Mouse (Mus musculus): Measurements from ENCODE around the gene Unk. TPM values are rescaled to one million over a fixed set of nuclear protein-coding genes. Genes with fewer than 3 reads are reported as not detected.

Unk gene
- total and polyA plus RNA-seq, 2 experiments from 2014 or later = 26.7 to 55.1 TPM

GRCm38 (mm10) chr11:116107777-116108285 lies 77.7 kb downstream of the Unk start:
- peak overlapping the region; percentile 14; the same call in 1 of the 2 replicates for H3K4me3 ChIP-seq (ENCODE audit: low read depth, low read length)
- no peak overlapping the region for H3K27ac ChIP-seq (ENCODE audit: low read depth, low read length)
- H3K36me3 ChIP-seq (ENCODE audit: insufficient read depth, low read length) = no peaks in the 10 kb centered on the region
- H3K4me2 ChIP-seq (ENCODE audit: low read depth, low read length, poor library complexity, severe bottlenecking) = peak overlapping the region; percentile 66
- no peak for TF ChIP-seq CTCF (IDR thresholded peaks at IDR 0.05)
- no peak overlapping the region for H3K9ac ChIP-seq (replicated peaks; ENCODE audit: low read length, poor library complexity, severe bottlenecking)
- H3K27me3 ChIP-seq (ENCODE audit: insufficient read depth, low read length) = peaks cover 50% of the 10 kb centered on the region
- ATAC-seq (ENCODE audit: low FRiP score) (no peak), DNase-seq (ENCODE audit: low spot score) (no peak)
- H3K9me3 ChIP-seq (ENCODE audit: low read length) = no peaks in the 10 kb centered on the region
- H3K4me1 ChIP-seq (ENCODE audit: insufficient read depth, low read length) = no peaks in the 10 kb centered on the region
- 17% methylated on average over 19 of the region's 19 CpGs for WGBS

DNA sequence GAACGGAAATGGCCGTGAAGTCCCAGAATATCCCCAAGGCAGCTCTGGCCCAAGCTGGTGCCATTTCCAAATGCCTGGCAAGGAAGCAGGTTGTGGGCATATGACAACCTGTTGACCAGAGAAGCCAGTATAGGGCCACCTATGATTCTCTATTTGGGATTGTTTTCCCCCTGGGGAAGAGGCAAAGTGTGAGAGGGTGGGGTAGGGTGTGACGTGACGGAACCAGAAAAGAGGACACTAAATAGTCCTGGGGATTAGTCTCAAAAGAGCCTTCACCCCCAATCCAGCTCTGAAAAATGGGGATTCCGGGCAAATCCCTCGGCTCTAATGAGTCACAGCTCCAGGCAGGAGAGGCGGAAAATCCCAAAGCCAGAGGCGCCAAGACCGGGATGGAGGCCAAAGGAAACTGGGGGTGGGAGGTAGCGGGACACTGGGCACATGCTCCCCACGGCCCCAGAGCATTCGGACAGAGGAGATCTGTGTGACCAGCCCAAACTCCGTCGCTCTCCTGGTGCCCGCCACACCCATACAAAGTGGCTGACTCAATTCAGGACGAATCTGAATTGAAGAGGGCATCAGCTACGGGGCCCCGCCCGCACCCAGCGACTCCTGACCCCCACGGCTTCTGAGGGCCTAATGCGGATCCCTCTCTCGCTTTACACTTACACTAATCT lies 78.5 kb downstream of the Unk start:
- H3K27ac ChIP-seq (ENCODE audit: low read depth, low read length) = no peak overlapping the region
- peak overlapping the region; percentile 41 for H3K4me3 ChIP-seq (ENCODE audit: low read depth, low read length)
- H3K4me2 ChIP-seq (ENCODE audit: low read depth, low read length, poor library complexity, severe bottlenecking) = peak overlapping the region; percentile 66
- TF ChIP-seq CTCF (IDR thresholded peaks at IDR 0.05) = no peak
- DNase-seq (ENCODE audit: low spot score) = no peak
- ATAC-seq (ENCODE audit: low FRiP score) = no peak
- no peaks in the 10 kb centered on the region for H3K36me3 ChIP-seq (ENCODE audit: insufficient read depth, low read length)
- 2% methylated on average over 16 of the region's 23 CpGs for WGBS
- H3K4me1 ChIP-seq (ENCODE audit: insufficient read depth, low read length) = no peaks in the 10 kb centered on the region
- H3K27me3 ChIP-seq (ENCODE audit: insufficient read depth, low read length) = peaks cover 50% of the 10 kb centered on the region
- no peaks in the 10 kb centered on the region for H3K9me3 ChIP-seq (ENCODE audit: low read length)
- H3K9ac ChIP-seq (replicated peaks; ENCODE audit: low read length, poor library complexity, severe bottlenecking) = no peak overlapping the region

DNA sequence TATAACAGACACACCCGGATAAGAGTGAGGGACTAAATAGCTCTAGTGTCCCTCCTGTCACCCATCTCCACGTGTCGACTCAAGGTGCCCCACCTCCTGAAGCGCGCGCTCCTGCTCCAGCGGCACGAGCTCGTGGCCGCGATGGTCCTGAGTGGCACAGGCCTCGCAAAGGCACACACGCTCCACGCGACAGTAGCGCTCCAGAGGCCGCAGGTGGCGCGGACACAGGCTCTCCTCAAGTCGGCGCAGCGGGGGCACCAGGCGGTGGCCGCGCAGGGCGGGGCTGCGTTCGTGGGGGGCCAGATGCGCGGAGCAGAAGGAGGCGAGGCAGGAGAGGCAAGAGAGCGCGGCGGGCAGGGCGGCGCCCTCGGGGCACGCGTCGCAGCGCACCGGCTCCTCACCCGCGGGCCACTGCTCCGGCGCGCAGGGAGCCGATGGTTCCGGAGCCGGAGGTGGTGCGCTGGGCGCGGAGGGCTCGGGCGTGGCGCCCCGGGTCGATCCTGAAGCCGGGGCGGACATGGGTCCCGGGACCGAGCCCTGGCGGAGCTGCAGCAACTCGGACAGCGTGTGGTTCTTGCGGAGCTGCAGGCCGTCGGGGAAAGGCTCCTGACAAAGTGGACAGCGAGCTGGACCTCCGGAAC lies 79.4 kb downstream of the Unk start:
- Histone ChIP-seq H3K4me3 (ENCODE audit: low read depth, low read length) (peak overlapping the region; percentile 41), H3K9ac (replicated peaks; ENCODE audit: low read length, poor library complexity, severe bottlenecking) (peak overlapping the region; percentile 42), H3K27ac (ENCODE audit: low read depth, low read length) (0 out of 2 replicates have a peak overlapping the region, but pooled peaks have one; percentile 12), H3K27me3 (ENCODE audit: insufficient read depth, low read length) (peaks cover 50% of the 10 kb centered on the region), H3K9me3 (ENCODE audit: low read length) (no peaks in the 10 kb centered on the region), H3K36me3 (ENCODE audit: insufficient read depth, low read length) (no peaks in the 10 kb centered on the region), H3K4me1 (ENCODE audit: insufficient read depth, low read length) (no peaks in the 10 kb centered on the region), H3K4me2 (ENCODE audit: low read depth, low read length, poor library complexity, severe bottlenecking) (peak overlapping the region; percentile 66)
- no peak for ATAC-seq (ENCODE audit: low FRiP score)
- 2% methylated on average over 64 of the region's 70 CpGs for WGBS
- DNase-seq (ENCODE audit: low spot score) = no peak
- TF ChIP-seq CTCF (IDR thresholded peaks at IDR 0.05) = no peak

- Histone ChIP-seq H3K27me3 (ENCODE audit: insufficient read depth, low read length) (peaks cover 50% of the 10 kb centered on the region), H3K4me3 (ENCODE audit: low read depth, low read length) (peak overlapping the region; percentile 41), H3K27ac (ENCODE audit: low read depth, low read length) (0 out of 2 replicates have a peak overlapping the region, but pooled peaks have one; percentile 12), H3K9ac (replicated peaks; ENCODE audit: low read length, poor library complexity, severe bottlenecking) (peak overlapping the region; percentile 42), H3K4me2 (ENCODE audit: low read depth, low read length, poor library complexity, severe bottlenecking) (peak overlapping the region; percentile 66), H3K36me3 (ENCODE audit: insufficient read depth, low read length) (no peaks in the 10 kb centered on the region), H3K9me3 (ENCODE audit: low read length) (no peaks in the 10 kb centered on the region), H3K4me1 (ENCODE audit: insufficient read depth, low read length) (no peaks in the 10 kb centered on the region)
- ATAC-seq (ENCODE audit: low FRiP score) (no peak), DNase-seq (ENCODE audit: low spot score) (no peak)
- WGBS = 2% methylated on average over 35 of the region's 35 CpGs
- no peak for TF ChIP-seq CTCF (IDR thresholded peaks at IDR 0.05)
Observed at GRCm38 (mm10) chr11:116110131-116110530, 80.0 kb downstream of the Unk start.

- ATAC-seq (ENCODE audit: low FRiP score) (no peak), DNase-seq (ENCODE audit: low spot score) (no peak)
- Histone ChIP-seq H3K4me2 (ENCODE audit: low read depth, low read length, poor library complexity, severe bottlenecking) (peak overlapping the region; percentile 66; the same call in 1 of the 2 replicates), H3K4me3 (ENCODE audit: low read depth, low read length) (peak overlapping the region; percentile 41), H3K27me3 (ENCODE audit: insufficient read depth, low read length) (peaks cover 50% of the 10 kb centered on the region), H3K27ac (ENCODE audit: low read depth, low read length) (no peak overlapping the region), H3K9ac (replicated peaks; ENCODE audit: low read length, poor library complexity, severe bottlenecking) (no peak overlapping the region; the same call in 1 of the 2 replicates), H3K9me3 (ENCODE audit: low read length) (no peaks in the 10 kb centered on the region), H3K4me1 (ENCODE audit: insufficient read depth, low read length) (no peaks in the 10 kb centered on the region), H3K36me3 (ENCODE audit: insufficient read depth, low read length) (no peaks in the 10 kb centered on the region)
- no peak for TF ChIP-seq CTCF (IDR thresholded peaks at IDR 0.05)
- 29% methylated on average over 10 of the region's 10 CpGs for WGBS
Observed at GRCm38 (mm10) chr11:116110540-116110939, 80.4 kb downstream of the Unk start.

Other genes starting within 250 kb of the Unk start
- 18.5 and 27.9 TPM in 2 replicates for gene Caskin2, start 216.7 kb upstream of the Unk start, total RNA-seq (2014; rRNA removed)
- 7.2 and 8.3 TPM in 2 replicates for gene Caskin2, start 216.7 kb upstream of the Unk start, polyA plus RNA-seq (2015; fragmentation: Nextera tagmentation; extraction: Ambion mirVana)
- gene Tsen54, start 215.6 kb upstream of the Unk start, total RNA-seq (2014; rRNA removed) = 25.0 and 27.7 TPM in 2 replicates
- gene Tsen54, start 215.6 kb upstream of the Unk start, polyA plus RNA-seq (2015; fragmentation: Nextera tagmentation; extraction: Ambion mirVana) = 14.8 and 15.5 TPM in 2 replicates
- gene Llgl2, start 206.3 kb upstream of the Unk start, total RNA-seq (2014; rRNA removed) = 0.99 and 1.0 TPM in 2 replicates
- 0.51 and 0.81 TPM in 2 replicates for gene Llgl2, start 206.3 kb upstream of the Unk start, polyA plus RNA-seq (2015; fragmentation: Nextera tagmentation; extraction: Ambion mirVana)
- not detected in 2 replicates for gene Myo15b, start 171.9 kb upstream of the Unk start, total RNA-seq (2014; rRNA removed)
- gene Myo15b, start 171.9 kb upstream of the Unk start, polyA plus RNA-seq (2015; fragmentation: Nextera tagmentation; extraction: Ambion mirVana) = 0.09 and 0.29 TPM in 2 replicates
- not detected in 2 replicates for gene Smim5, start 130.4 kb upstream of the Unk start, total RNA-seq (2014; rRNA removed)
- 1.3 and 1.5 TPM in 2 replicates for gene Smim5, start 130.4 kb upstream of the Unk start, polyA plus RNA-seq (2015; fragmentation: Nextera tagmentation; extraction: Ambion mirVana)
- gene Smim6, start 118.3 kb upstream of the Unk start, total RNA-seq (2014; rRNA removed) = not detected in 2 replicates
- gene Smim6, start 118.3 kb upstream of the Unk start, polyA plus RNA-seq (2015; fragmentation: Nextera tagmentation; extraction: Ambion mirVana) = 0.26 TPM in 1 of 2 replicates, not detected in the other
- gene Sap30bp, start 97.0 kb upstream of the Unk start, total RNA-seq (2014; rRNA removed) = 44.3 and 46.4 TPM in 2 replicates
- 43.3 and 54.3 TPM in 2 replicates for gene Sap30bp, start 97.0 kb upstream of the Unk start, polyA plus RNA-seq (2015; fragmentation: Nextera tagmentation; extraction: Ambion mirVana)
- 18.9 and 20.4 TPM in 2 replicates for gene Recql5, start 96.8 kb upstream of the Unk start, total RNA-seq (2014; rRNA removed)
- 8.0 and 10.5 TPM in 2 replicates for gene Recql5, start 96.8 kb upstream of the Unk start, polyA plus RNA-seq (2015; fragmentation: Nextera tagmentation; extraction: Ambion mirVana)
- 2.2 and 3.0 TPM in 2 replicates for gene Itgb4, start 55.6 kb upstream of the Unk start, total RNA-seq (2014; rRNA removed)
- 1.0 and 1.2 TPM in 2 replicates for gene Itgb4, start 55.6 kb upstream of the Unk start, polyA plus RNA-seq (2015; fragmentation: Nextera tagmentation; extraction: Ambion mirVana)
- 36.3 and 44.0 TPM in 2 replicates for gene Galk1, start 17.6 kb upstream of the Unk start, total RNA-seq (2014; rRNA removed)
- gene Galk1, start 17.6 kb upstream of the Unk start, polyA plus RNA-seq (2015; fragmentation: Nextera tagmentation; extraction: Ambion mirVana) = 47.7 and 49.5 TPM in 2 replicates
- 568 and 792 TPM in 2 replicates for gene H3f3b, start 2.4 kb upstream of the Unk start, total RNA-seq (2014; rRNA removed)
- 2,143 and 2,254 TPM in 2 replicates for gene H3f3b, start 2.4 kb upstream of the Unk start, polyA plus RNA-seq (2015; fragmentation: Nextera tagmentation; extraction: Ambion mirVana)
- gene Unc13d, start 47.6 kb downstream of the Unk start, total RNA-seq (2014; rRNA removed) = 0.22 and 0.71 TPM in 2 replicates
- gene Unc13d, start 47.6 kb downstream of the Unk start, polyA plus RNA-seq (2015; fragmentation: Nextera tagmentation; extraction: Ambion mirVana) = 0.67 and 0.77 TPM in 2 replicates
- 119 and 150 TPM in 2 replicates for gene Wbp2, start 56.7 kb downstream of the Unk start, total RNA-seq (2014; rRNA removed)
- 254 and 267 TPM in 2 replicates for gene Wbp2, start 56.7 kb downstream of the Unk start, polyA plus RNA-seq (2015; fragmentation: Nextera tagmentation; extraction: Ambion mirVana)
- gene Trim47, start 96.9 kb downstream of the Unk start, total RNA-seq (2014; rRNA removed) = 12.6 and 16.8 TPM in 2 replicates
- 9.0 and 11.7 TPM in 2 replicates for gene Trim47, start 96.9 kb downstream of the Unk start, polyA plus RNA-seq (2015; fragmentation: Nextera tagmentation; extraction: Ambion mirVana)
- gene Trim65, start 100.8 kb downstream of the Unk start, total RNA-seq (2014; rRNA removed) = 5.7 and 7.6 TPM in 2 replicates
- gene Trim65, start 100.8 kb downstream of the Unk start, polyA plus RNA-seq (2015; fragmentation: Nextera tagmentation; extraction: Ambion mirVana) = 2.3 TPM in 2 replicates
- 74.3 and 100 TPM in 2 replicates for gene Mrpl38, start 108.5 kb downstream of the Unk start, total RNA-seq (2014; rRNA removed)
- gene Mrpl38, start 108.5 kb downstream of the Unk start, polyA plus RNA-seq (2015; fragmentation: Nextera tagmentation; extraction: Ambion mirVana) = 77.0 and 78.7 TPM in 2 replicates
- 82.2 and 83.0 TPM in 2 replicates for gene Fbf1, start 137.8 kb downstream of the Unk start, total RNA-seq (2014; rRNA removed)
- gene Fbf1, start 137.8 kb downstream of the Unk start, polyA plus RNA-seq (2015; fragmentation: Nextera tagmentation; extraction: Ambion mirVana) = 38.6 and 43.7 TPM in 2 replicates
- 54.2 and 60.5 TPM in 2 replicates for gene Ten1, start 168.5 kb downstream of the Unk start, total RNA-seq (2014; rRNA removed)
- gene Ten1, start 168.5 kb downstream of the Unk start, polyA plus RNA-seq (2015; fragmentation: Nextera tagmentation; extraction: Ambion mirVana) = 91.2 and 101 TPM in 2 replicates
- 110 and 116 TPM in 2 replicates for gene Acox1, start 168.7 kb downstream of the Unk start, total RNA-seq (2014; rRNA removed)
- 66.1 and 69.2 TPM in 2 replicates for gene Acox1, start 168.7 kb downstream of the Unk start, polyA plus RNA-seq (2015; fragmentation: Nextera tagmentation; extraction: Ambion mirVana)
- 3.3 and 4.9 TPM in 2 replicates for gene Evpl, start 207.8 kb downstream of the Unk start, total RNA-seq (2014; rRNA removed)
- 1.9 and 2.3 TPM in 2 replicates for gene Evpl, start 207.8 kb downstream of the Unk start, polyA plus RNA-seq (2015; fragmentation: Nextera tagmentation; extraction: Ambion mirVana)
- gene Srp68, start 243.9 kb downstream of the Unk start, total RNA-seq (2014; rRNA removed) = 17.7 and 27.3 TPM in 2 replicates
- 47.9 and 50.9 TPM in 2 replicates for gene Srp68, start 243.9 kb downstream of the Unk start, polyA plus RNA-seq (2015; fragmentation: Nextera tagmentation; extraction: Ambion mirVana)